Mouse (Mus musculus) left cerebral cortex, adult 18-20 months (tissue): Measurements from ENCODE around the gene Acsbg2. TPM values are rescaled to one million over a fixed set of nuclear protein-coding genes. Genes with fewer than 3 reads are reported as not detected.
"Not testable (repeated sequence)": the region's sequence is repeated elsewhere in the genome, so short reads cannot be mapped to it uniquely, and the experiment has no call there.

Source experiments
- DNase-seq, 2 experiments: peaks; one replicate each; pipeline ENCODE4 v3.0.0; 2021 to 2022; ENCODE audit warnings: low spot score in 2 of 2, mixed read lengths in 1 of 2
- long read RNA-seq, 2 experiments: library from polyadenylated mRNA; stranded (forward); transcript quantifications; one replicate each; pipeline ENCODE4 v2.0.0; 2021
- total RNA-seq, 2 experiments: library from RNA; stranded (reverse); gene quantifications; 2 replicates each; pipeline ENCODE4 v1.2.3; 2021

The Acsbg2 gene
- not detected for total RNA-seq
- long read RNA-seq, experiment 1, result 0 reads
- long read RNA-seq, experiment 2, result 0 reads

GRCm38 (mm10) chr17:56874237-56874636 lies at the start of gene Acsbg2:
Gene Acsbg2 (minus strand): TSS chr17:56874447.
- DNase-seq, result no peak

- no peak for DNase-seq
Observed at GRCm38 (mm10) chr17:56919725-56920124, 45.5 kb upstream of the Acsbg2 start.

- no peak for DNase-seq
Observed at GRCm38 (mm10) chr17:56917166-56917565, 42.9 kb upstream of the Acsbg2 start.

GRCm38 (mm10) chr17:56913444-56913843 lies 39.2 kb upstream of the Acsbg2 start:
- no peak for DNase-seq

- no peak for DNase-seq
Observed at GRCm38 (mm10) chr17:56913023-56913422, 38.8 kb upstream of the Acsbg2 start.

GRCm38 (mm10) chr17:56909764-56910163 lies 35.5 kb upstream of the Acsbg2 start:
- DNase-seq, result not testable (repeated sequence)

GRCm38 (mm10) chr17:56907887-56908286 lies 33.6 kb upstream of the Acsbg2 start:
- no peak for DNase-seq

GRCm38 (mm10) chr17:56907096-56907495 lies 32.8 kb upstream of the Acsbg2 start:
- no peak for DNase-seq

- no peak for DNase-seq
Observed at GRCm38 (mm10) chr17:56906166-56906565, 31.9 kb upstream of the Acsbg2 start.

- no peak for DNase-seq
Observed at GRCm38 (mm10) chr17:56902698-56903097, 28.5 kb upstream of the Acsbg2 start.

GRCm38 (mm10) chr17:56897630-56898195 lies 23.5 kb upstream of the Acsbg2 start:
- peak; percentile 86 to 91 for DNase-seq

GRCm38 (mm10) chr17:56896513-56897129 lies 22.4 kb upstream of the Acsbg2 start:
- DNase-seq, result no peak

GRCm38 (mm10) chr17:56895368-56895918 lies 21.2 kb upstream of the Acsbg2 start:
- DNase-seq, result no peak

GRCm38 (mm10) chr17:56890018-56890417 lies 15.8 kb upstream of the Acsbg2 start:
- DNase-seq, result no peak

- no peak for DNase-seq
Observed at GRCm38 (mm10) chr17:56888050-56888449, 13.8 kb upstream of the Acsbg2 start.

- DNase-seq, result no peak
Observed at GRCm38 (mm10) chr17:56884809-56885208, 10.6 kb upstream of the Acsbg2 start.

GRCm38 (mm10) chr17:56884331-56884730 lies 10.1 kb upstream of the Acsbg2 start:
- DNase-seq, result no peak

- DNase-seq, result no peak
Observed at GRCm38 (mm10) chr17:56883612-56884011, 9.4 kb upstream of the Acsbg2 start.

GRCm38 (mm10) chr17:56877426-56877825 lies 3.2 kb upstream of the Acsbg2 start:
- DNase-seq, result no peak

GRCm38 (mm10) chr17:56876981-56877380 lies 2.7 kb upstream of the Acsbg2 start:
- DNase-seq, result no peak

GRCm38 (mm10) chr17:56876465-56876864 lies 2.2 kb upstream of the Acsbg2 start:
- no peak for DNase-seq

GRCm38 (mm10) chr17:56874936-56875651 lies 847 bp upstream of the Acsbg2 start, which contains the start of gene 1700061G19Rik:
Gene 1700061G19Rik (plus strand): TSS chr17:56875477.
- DNase-seq, result no peak
